Mouse (Mus musculus): Measurements from ENCODE around the gene Ndufs2.
"Not testable (repeated sequence)": the region's sequence is repeated elsewhere in the genome, so short reads cannot be mapped to it uniquely, and the experiment has no call there.

Ndufs2 gene

DNA sequence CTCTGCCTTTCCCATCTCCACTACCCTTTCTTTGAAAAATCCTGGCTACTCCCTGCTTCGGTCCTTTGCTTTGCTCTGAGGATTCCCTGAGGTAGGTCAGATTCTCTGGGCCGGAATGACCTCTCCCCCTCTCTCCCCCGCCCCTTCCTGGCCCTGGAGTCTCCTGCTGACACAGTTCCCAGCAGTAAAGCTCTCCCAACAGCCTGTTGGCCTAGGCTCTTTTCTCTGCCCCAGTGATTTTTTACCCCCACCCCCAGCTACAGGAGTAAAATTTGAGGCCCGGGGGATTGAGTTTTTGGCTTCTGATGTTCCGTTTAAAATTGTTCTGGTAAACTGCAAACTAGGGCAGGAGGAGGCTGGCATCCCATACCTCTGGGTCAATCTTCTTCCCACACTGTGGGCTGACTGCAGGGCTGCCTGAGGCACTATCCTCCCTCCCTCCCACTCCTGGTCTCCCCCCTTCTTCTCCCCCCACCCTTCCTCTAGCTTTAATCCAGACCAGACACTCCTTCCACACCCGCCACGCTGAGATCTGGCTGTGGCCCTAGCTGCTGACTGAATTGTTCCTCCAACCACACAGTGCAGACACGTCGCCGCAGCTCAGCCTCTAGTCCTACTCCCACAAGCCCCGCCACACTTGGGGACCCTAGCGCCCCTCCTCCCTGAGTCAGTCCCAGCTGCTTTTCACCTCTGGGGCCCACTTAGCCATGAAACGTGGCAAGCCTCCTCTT lies 571 bp upstream of the Ndufs2 start:
- no peak for DNase-seq

DNA sequence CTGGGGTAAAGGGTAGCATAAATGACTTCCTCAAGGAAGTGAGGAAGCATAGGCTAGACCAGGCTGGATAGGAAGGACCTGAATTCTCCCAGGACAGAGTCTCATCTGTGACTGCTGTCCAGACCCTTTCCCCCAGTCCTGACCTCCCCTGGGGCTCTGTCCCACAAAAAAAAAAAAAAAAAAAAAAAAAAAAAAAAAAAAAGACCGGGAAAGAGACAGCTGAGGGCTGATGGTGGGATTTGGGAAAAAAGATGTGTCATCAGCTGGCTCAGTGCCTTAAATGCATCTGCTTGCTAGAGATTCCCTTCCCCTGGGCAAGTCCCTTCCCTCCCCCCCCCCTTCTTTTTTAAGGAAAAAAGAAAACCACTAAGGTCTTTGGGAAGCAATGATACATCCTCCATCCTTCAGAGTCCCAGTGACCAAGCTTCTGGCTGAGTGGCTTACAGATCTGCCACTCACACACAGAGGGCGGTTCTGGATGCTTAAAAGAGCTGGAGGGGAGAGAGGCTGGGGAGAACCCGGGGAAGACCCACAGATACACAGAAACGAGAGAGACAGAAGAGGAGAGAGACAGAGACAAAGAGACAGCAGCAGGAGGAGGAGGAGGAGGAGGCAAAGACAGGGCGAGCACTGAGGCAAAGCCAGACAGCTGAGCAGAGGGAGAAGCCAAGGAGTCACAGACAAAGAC lies 1.1 kb downstream of the Ndufs2 start, which contains the start of gene Adamts4:
TSS of gene Adamts4 (plus strand) at position 509 of the 688 bp plus-strand sequence.
- DNase-seq: no peak

DNA sequence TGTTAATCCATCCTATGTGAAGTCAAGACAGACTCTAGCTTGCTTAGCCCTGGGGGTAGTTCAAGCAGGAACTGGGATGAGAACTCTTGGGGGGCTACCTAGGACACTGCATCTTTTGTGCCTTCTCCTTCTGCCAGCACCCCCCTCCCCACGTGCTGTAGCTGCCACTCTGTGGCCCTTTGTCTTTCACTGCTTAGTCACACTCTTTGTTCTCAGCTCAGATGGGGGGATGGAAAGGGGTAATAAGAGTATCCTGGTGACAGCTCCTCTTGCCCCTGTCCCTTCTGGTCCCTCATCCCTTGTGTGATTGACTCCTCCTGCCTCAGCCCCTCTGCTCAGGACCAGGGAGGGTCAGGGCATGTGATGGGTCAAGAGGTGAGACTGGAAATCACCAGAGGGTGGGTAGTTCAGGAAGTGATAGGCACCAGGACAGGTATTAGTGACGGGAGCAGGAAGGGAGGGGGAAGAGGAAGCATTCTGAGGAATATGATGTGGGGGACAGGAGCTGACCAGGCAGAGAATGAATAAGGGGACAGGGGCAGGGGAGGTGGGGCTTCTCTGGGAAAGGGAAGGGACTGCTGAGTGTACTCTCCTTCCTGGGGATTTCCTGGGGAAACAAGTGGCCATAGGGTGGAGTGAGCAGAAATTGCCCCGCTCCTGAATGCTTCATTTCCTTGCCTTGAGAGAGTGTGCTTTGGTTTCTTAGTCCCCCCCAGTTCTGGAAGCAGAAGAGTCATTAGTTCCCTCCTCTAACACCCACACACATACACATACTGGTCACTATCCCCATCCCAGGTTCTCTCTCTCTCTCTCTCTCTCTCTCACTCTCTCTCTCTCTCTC lies 2.6 kb downstream of the Ndufs2 start:
- DNase-seq: peak; percentile 47

GRCm38 (mm10) chr1:171247916-171248315 lies 3.3 kb downstream of the Ndufs2 start:
- peak; percentile 55 for DNase-seq

DNA sequence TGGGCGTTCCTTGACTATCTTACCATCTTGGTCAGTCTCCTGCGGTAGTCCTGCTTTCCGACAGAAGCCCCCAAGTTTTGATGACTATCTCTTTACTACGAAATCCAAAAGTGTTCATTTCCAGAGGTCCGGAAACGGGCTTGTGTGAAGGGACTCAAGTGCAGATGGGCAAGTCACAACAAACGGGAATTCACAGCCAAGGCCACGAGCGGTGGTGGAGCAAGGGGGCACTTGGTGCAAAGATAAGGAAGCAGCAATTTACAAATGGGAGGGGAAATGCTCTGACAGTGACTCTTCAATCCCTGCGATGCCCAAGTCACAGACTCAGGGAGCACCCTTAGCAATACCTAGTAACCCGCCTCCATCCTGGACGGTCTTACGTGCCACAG lies 3.7 kb downstream of the Ndufs2 start:
- no peak for DNase-seq

DNA sequence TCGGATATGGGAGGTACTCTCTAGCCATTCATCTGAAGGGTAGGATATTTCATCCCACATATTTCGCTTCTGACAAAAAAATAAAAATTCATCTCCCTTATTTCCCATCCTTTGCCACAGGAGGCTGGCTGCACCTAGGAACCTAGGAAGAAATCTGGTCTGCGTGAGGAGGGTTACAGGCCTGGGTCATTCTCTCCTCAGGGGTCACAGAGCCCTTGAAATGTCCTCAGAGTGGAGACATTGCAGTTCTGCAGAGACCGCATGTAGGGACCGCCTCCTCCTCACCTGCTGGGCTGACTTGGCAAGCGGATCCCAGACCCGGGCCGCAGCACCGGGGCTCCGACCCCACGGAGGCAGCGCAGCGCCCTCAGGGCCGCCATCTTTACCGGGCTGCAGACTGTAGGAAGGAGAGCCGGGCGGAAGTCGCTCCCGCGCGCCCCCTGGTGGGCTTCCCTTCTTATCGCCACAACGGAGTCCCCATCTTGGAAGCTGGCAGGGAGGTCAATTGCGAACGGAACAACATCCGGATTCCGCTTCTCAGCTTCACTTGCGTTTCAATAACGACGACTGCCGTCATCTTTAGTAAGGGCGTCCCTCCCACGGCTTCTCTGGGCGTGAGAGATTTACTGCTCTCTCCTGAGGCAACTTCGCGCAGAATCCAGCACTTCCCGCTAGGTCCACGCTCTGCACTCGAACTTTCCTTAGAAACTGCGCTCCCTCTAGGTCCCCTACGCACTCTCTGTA lies 4.3 kb downstream of the Ndufs2 start:
- DNase-seq: peak; percentile 98

- no peak for DNase-seq
Observed at GRCm38 (mm10) chr1:171245353-171245752, 5.8 kb downstream of the Ndufs2 start.

- DNase-seq: not testable (repeated sequence)
Observed at GRCm38 (mm10) chr1:171241952-171242351, 9.2 kb downstream of the Ndufs2 start.

DNA sequence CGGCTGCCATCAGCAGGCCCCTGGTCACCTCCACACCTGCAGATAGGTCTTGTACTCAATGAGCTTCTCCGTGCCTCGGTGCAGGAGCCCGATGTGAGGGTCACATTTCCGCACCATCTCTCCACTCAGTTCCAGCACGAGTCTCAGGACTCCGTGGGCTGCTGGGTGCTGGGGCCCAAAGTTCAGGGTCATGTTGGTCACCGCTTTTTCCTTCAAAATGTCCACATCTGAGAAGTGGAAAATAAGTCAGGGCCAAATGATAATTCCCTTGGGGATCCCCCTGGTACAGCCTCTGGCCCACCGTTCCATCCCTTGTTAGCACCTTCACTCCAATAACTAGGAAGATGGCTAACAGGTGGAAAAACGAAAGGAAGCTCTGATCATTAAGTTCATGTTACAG lies 10.3 kb downstream of the Ndufs2 start:
- no peak for DNase-seq

GRCm38 (mm10) chr1:171239992-171240744 lies 11.0 kb downstream of the Ndufs2 start:
- DNase-seq: no peak

- no peak for DNase-seq
Observed at GRCm38 (mm10) chr1:171238463-171238862, 12.7 kb downstream of the Ndufs2 start.

DNA sequence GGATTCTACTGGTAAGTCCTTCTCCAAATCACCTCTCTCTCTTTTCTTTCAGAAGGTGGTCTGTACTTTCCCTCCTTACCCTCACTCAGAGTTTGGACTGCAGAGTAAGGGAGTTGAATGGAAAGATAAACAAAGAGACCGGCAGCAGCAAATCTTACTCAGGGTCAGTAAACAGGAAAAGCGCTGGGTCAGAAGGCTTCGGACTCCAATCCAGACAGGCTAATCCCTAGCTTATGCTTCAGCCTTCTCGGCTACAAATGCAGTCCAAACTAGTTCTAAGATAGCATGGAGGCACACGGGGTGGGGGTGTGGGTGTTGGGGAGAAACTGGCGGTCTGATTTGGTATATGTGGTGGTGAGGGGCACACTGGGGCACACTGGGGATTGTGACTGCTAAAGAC lies 13.8 kb downstream of the Ndufs2 start:
- DNase-seq: no peak

- no peak for DNase-seq
Observed at GRCm38 (mm10) chr1:171235791-171236190, 15.4 kb downstream of the Ndufs2 start.

- DNase-seq: no peak
Observed at GRCm38 (mm10) chr1:171234538-171234937, 16.6 kb downstream of the Ndufs2 start.

DNA sequence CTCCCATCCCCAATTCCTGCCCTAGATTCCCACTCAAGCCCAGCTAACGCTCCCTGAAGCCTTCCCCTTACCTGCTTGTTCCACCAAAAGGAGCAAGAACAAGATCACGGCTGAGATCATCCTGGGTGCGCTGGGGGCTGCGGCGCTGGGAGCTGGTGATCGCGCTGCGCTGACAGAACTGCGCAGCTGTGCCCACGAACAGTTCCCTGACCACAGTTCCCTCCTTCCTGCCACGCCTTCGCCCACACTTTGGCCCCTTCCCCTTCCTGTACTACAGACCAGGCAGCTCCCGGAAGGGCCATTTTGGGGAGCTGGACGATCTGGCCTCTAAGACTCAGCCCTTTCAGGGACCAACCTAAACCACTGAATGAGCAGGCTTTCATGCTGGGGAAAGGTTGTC lies 17.1 kb downstream of the Ndufs2 start, which contains the start of gene Fcer1g:
TSS of gene Fcer1g (minus strand) at position 240 of the 400 bp plus-strand sequence.
- DNase-seq: no peak

DNA sequence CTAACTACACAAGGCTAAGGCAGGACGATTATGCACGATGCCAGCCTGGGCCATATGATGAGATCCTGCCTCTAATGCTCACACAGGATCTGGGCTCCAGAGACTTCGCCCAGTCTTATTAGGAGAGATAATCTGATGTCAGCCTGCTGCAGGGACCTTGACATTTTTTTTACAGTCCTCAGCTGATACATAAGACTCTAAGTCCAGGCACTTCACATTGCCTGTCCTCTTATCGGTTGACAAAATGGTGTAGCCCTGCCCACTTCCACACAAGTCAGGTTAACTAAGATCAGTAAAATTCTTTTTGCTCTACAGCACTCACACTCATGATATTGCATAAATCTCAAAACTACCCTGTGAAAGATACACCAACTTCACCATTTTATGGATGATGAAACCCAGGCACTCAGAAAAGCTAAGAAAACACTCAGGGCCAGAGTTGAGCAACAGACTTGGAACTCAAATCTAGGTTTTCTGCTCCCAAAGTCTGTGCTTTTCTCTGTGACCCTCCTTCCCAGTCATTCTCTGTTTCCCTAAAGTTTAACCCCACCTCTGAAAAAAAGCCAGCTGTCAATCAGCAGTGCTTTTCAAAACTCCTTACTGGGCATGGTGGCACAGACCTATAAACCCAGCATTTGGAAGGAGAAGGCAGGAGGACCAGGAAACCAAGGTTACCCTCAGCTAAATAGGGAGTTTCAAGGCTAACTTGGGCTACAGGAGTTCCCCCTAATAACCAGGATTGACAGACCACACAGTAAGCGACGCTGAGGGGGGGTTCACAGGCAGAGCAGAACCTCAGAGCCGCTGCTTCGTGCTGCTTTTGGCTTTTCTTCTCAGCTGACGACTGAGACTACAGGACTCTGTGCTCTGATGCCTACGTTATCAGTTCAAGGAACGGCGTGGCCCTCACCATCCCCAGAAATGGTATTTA lies 18.1 kb downstream of the Ndufs2 start:
- DNase-seq: no peak

- DNase-seq: no peak
Observed at GRCm38 (mm10) chr1:171232348-171232747, 18.8 kb downstream of the Ndufs2 start.

DNA sequence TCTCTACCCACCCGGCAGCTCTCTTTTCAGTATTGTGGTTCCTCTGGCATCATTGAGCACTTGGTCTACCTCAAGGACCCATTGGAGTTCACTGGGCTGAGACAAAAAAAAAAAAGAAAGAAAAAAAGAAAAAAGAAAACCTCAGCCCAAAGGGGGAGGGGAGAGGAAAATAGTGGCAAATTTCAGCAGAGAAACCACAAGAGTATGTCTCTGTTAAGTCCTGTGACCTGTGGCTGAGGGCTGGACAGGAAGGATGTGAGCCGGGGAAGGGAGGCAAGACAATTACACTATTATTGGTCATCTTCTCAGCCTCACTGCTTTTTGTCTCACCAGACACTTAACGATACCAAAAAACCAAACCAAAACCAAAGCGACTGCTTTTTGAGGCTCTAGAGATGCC lies 19.3 kb downstream of the Ndufs2 start:
- DNase-seq: no peak

DNA sequence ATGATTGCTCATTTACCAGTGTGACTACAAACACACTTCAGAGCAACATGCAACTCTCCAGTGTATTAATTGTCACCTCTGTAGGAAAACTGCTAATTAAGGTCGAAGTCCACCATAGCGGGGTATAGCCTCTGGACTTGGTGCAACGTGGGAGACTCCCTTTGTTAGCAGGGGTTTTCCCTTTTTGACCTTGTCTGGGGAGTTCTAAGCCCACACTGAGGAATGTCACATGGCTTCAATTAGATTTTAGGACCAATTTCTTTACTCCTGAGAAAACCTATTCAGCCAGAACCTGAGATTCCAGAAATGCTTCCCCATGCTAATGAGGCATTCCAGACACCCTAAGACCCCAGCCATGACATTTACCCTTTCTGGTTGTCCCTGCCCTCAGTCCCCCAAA lies 21.0 kb downstream of the Ndufs2 start:
- no peak for DNase-seq

DNA sequence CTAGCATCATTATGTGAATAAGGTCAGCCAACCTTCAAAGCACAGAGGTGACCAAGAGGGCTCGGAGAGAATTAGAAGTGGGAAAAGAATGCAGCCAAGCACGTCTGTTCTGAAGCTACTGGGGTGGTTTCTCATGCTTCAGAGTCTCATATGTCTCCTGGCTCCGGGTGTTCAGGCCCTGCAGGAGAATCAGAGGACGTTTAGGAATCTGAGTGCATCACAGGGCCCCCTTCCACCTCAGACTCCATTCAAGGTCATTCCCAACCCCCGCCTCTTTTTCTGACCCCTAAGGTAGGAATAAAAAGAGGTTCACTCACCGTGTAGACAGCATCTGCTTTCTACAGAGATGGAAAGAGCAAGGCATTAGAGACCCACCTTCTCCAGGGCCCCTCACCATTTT lies 21.4 kb downstream of the Ndufs2 start:
- DNase-seq: no peak

- no peak for DNase-seq
Observed at GRCm38 (mm10) chr1:171227879-171228278, 23.3 kb downstream of the Ndufs2 start.
